Mouse (Mus musculus): ENCODE results near the gene Srcap. TPM values are rescaled to one million over a fixed set of nuclear protein-coding genes. Genes with fewer than 3 reads are reported as not detected.
"Not testable (repeated sequence)": the region's sequence is repeated elsewhere in the genome, so short reads cannot be mapped to it uniquely, and the experiment has no call there.

Srcap gene
- total RNA-seq, 2 experiments from 2014 or later, result 102 to 114 TPM

DNA sequence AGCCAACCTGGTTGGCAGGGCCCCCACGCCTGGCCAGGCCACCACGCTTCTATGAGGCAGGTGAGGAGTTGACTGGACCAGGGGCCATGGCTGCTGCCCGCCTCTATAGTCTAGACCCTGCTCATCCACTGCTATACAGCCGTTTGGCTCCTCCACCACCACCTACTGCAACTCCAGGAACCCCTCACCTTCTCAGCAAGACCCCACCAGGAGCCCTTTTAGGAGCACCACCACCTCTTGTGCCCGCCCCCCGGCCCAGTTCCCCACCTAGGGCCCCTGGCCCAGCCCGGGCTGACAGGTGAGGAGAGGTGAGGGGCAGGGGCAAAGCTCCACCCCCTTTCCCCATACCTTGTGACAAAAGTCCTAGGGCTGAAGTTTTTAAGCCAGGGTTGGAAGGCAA lies 21.8 kb upstream of the Srcap start:
- DNase-seq, result no peak

DNA sequence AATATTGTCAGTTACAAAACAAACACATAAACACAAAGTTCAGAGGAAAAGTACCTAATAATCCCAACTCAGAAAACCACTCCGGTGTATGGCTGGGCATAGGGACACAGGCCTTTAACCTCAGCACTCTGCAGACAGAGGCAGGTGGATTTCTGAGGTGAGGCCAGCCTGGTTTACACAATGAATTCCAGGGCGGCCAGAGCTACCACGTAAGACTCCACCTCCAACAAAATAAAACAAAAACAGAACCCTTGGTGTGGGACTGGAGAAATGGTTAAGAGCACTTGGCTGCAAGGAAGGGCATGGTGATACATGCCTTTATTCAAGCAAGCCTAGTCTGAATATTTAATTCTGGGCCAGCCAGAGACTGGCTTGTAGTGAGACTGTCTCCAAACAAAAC lies 19.9 kb upstream of the Srcap start:
- DNase-seq, result no peak

GRCm38 (mm10) chr7:127494648-127495047 lies 17.1 kb upstream of the Srcap start:
- no peak for DNase-seq

- DNase-seq, result no peak
Measured at GRCm38 (mm10) chr7:127497382-127497781, 14.4 kb upstream of the Srcap start.

- peak in 1 of 2 experiments; percentile 25 for DNase-seq
Measured at GRCm38 (mm10) chr7:127498407-127498806, 13.4 kb upstream of the Srcap start.

DNA sequence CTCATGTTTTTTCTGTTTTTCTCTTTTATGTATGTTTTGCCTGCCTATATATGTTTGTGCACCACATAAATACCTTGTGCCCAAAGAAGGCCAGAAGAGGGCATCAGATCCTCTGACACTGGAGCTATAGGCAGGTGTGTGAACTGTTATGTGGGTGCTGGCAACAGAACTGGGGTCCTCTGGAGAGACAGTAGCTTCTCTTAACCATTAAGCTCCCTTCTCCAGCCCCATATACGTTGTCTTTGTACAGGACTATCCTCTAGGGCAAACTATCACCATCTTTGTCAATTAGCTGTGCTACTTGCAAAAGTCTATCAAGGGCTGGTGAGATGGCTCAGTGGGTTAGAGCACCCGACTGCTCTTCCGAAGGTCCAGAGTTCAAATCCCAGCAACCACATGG lies 3.5 kb upstream of the Srcap start:
- DNase-seq, result no peak

- not testable (repeated sequence) for DNase-seq
Measured at GRCm38 (mm10) chr7:127509830-127510229, 2.0 kb upstream of the Srcap start.

- DNase-seq, result no peak
Measured at GRCm38 (mm10) chr7:127511241-127511640, 542 bp upstream of the Srcap start.

DNA sequence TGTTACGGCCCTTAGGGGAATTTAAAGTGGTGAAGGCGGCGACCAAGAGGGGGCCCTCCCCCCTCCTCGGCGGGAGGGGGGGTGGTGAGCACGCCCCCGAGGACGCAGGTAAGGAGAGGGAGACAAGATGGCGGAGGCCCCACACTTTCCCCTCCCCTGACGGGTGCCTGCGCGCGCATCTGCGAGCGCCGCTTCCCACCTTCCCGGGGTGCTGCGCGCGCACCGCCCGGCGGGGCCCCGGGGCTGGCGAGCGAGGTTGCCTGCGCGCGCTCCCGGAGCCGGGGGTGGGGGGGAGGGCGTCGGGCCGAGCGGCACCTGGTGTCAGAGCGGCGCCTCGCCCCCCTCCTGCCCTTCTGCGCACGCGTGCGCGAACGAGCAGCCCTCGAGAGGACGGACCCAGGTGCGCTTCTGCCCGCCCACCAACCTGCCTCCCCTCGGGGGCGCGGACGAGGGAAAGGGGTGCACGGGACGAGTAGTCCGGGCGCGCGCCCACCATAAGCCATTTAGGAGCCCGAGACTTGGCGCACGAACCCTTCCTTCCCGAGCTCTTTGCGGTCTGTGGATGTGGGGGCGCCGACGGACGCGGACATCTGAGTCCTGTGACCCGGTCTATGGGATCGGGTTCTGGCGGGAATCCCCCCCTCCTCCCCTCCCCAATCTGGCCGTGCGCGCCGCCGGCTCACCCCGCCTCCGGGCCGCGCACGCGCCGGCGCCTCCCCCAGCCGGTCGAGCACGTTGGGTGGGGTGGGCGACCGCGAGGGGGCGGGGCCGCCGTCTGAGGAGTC lies 640 bp downstream of the Srcap start:
- peak; percentile 86 to 87 for DNase-seq

DNA sequence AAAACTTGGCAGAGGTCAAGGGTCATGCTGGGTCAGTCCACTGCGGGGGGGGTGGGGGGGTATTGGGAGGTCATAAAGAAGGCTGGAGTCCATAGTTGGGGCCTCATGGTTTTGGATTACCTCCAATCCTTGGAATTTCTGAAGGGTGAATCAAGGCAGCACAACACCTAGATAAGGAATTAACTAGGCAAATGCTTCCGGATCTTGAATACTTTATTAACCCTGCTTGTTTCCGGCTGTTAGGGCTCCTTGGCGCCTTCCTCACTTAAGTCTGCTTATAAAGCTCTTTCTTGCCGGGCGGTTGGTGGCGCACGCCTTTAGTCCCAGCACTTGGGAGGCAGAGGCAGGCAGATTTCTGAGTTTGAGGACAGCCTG lies 1.2 kb downstream of the Srcap start:
- DNase-seq, result peak in 1 of 2 experiments; percentile 16

- no peak for DNase-seq
Measured at GRCm38 (mm10) chr7:127513781-127514180, 2.0 kb downstream of the Srcap start.

DNA sequence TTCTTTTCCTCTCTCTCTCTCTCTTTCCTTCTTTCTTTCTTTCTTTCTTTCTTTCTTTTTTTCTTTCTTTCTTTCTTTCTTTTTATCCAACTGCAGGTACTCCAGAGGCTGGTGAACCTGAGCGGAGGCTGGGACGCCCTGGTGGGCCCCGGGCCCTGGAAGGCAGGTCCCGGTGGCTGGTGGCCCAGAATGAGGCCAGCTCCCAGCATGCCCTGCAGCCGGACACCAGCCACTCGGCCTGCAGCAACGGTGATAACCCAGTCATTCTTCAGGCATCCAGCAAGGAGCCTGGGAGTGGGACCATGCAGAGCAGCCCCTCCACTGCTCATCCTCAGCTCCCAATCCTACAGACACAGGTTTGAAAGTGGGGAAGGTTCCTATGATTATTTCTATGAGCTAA lies 4.1 kb downstream of the Srcap start:
- no peak for DNase-seq

GRCm38 (mm10) chr7:127516344-127516743 lies 4.6 kb downstream of the Srcap start:
- no peak for DNase-seq

DNA sequence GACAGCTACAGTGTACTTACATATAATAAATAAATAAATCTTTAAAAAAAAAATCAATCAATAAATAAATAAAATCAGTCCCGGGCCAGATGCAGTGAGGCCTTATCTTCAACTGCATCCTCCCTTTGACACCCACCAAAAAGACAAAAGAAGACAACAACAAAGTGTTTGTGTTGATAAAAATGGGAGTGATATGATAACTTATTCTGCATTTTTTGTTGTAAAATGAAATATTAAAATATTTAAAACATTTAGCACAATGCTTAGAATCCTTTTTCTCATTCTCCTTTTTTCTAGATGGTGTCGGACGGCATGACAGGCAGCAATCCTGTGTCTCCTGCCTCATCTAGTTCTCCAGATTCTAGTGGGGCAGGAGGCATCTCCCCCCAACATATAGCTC lies 7.5 kb downstream of the Srcap start, which contains the start of gene Gm42715:
TSS of gene Gm42715 (plus strand) at position 301 of the 400 bp plus-strand sequence.
- no peak for DNase-seq

DNA sequence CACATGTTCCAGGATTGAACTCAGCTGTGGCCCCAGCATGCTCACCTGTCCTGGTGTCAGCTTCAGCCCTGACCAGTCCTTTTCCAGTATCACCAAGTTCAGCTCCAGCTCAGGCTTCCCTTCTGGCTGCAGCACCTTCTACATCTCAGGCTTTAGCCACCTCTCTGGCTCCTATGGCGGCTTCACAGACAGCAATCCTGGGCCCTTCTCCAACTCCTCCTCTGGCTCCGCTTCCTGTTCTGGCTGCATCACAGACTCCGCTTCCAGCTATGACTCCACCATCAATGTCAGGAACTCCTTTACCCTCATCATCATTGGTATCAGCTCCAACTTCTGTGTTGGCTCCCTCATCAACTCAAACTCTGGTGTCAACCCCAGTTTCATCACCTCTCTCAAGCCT lies 29.9 kb downstream of the Srcap start:
- no peak for DNase-seq

- DNase-seq, result peak in 1 of 2 experiments; percentile 34
Measured at GRCm38 (mm10) chr7:127549116-127549835, 37.5 kb downstream of the Srcap start.

- DNase-seq, result no peak
Measured at GRCm38 (mm10) chr7:127551558-127551957, 39.8 kb downstream of the Srcap start.

GRCm38 (mm10) chr7:127560580-127560979 lies 48.8 kb downstream of the Srcap start:
- no peak for DNase-seq

- DNase-seq, result no peak
Measured at GRCm38 (mm10) chr7:127561340-127561858, 49.6 kb downstream of the Srcap start, which contains the start of gene Tmem265. Gene Tmem265, plus strand, starts transcription at chr7:127561390.

- DNase-seq, result no peak
Measured at GRCm38 (mm10) chr7:127564381-127565150, 52.8 kb downstream of the Srcap start.

DNA sequence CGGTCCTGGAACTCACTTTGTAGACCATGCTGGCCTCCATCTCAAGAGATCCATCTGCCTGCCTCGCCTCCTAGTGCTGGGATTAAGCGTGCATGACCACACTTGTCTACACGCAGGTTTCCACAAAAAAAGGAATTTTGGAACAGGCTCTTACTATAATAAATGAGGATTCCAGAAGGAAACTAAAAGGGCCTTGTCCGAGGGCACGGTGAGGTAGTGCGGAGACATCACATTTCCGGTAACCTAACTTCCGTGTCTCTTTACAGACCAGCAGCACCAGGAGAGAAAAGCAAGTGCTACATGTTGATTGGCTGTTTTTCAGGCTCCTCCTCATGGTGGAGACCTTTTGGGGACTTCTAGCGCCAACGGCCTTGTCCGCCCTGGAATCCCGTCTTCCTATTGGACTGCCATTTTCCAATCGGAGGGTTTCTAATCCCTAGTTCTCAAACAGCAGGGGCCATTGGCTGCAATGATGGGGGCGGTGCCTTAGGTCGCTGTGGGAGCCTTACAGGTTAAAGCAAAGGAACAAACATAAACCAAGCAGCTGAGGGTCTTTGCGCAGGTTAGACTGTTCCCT lies 61.2 kb downstream of the Srcap start, which contains the start of gene Phkg2:
TSS of gene Phkg2 (plus strand) at position 446 of the 577 bp plus-strand sequence.
- peak; percentile 89 to 90 for DNase-seq

- no peak for DNase-seq
Measured at GRCm38 (mm10) chr7:127573503-127574008, 61.8 kb downstream of the Srcap start.

Data from layer of hippocampus, postnatal 36 days (tissue).